Mouse (Mus musculus): ENCODE results near the gene Zfp74. TPM values are rescaled to one million over a fixed set of nuclear protein-coding genes. Genes with fewer than 3 reads are reported as not detected.

Zfp74 gene
- polyA plus RNA-seq, 1 experiment = 17.3 TPM

DNA sequence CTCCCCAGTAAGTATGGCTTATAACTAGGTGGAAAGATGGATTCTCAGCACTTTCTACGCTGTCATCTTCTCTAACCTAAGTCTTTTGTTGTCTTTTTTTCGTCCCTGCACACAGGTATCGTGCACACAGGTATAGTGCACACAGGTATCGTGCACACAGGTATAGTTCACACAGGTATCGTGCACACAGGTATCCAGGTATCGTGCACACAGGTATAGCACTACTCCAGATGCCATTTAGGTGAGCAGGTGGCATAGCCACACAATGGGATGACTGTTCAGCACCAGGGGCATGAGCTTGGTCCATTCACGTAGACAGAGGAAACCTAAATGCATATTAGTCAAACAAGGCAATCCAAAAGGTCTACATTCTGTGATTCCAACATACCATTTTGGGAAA, 63.4 kb downstream of the Zfp74 start:
- Histone ChIP-seq H3K27me3 (ENCODE audit: control insufficient read depth, insufficient read depth, low read length) (no peaks in the 10 kb centered on the region), H3K4me1 (ENCODE audit: control insufficient read depth, insufficient read depth, low read length) (no peaks in the 10 kb centered on the region), H3K4me3 (replicated peaks; ENCODE audit: insufficient read depth, low read depth, low read length) (no peak overlapping the region), H3K27ac (ENCODE audit: insufficient read depth, low read length) (no peak overlapping the region)
- 98% methylated on average over 7 of the region's 7 CpGs for WGBS
- TF ChIP-seq POLR2A (IDR thresholded peaks at IDR 0.05; ENCODE audit: borderline replicate concordance, insufficient read depth, low read length) (no peak), CTCF (IDR thresholded peaks at IDR 0.05; ENCODE audit: borderline replicate concordance, insufficient read depth, low read depth, low read length) (no peak)
- no peak for DNase-seq

DNA sequence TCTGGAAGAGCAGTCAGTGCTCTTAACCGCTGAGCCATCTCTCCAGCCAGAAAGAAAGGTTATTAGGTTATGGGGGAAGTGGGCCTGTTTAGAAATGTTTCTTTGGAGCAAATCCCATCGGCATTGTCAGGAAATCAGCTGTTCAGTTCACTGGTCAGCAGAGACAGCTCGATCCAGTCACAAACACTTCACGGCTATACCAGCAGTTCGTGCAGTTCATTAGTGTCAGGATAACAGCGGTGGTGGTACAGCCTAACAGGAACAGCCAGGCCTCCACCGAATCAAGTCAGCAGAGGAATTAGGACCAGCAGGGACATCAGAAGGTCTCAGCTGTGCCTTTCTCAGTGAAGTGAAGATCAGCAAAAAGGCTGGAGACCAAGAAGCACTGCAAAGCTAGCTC, 73.0 kb downstream of the Zfp74 start:
- TF ChIP-seq CTCF (IDR thresholded peaks at IDR 0.05; ENCODE audit: borderline replicate concordance, insufficient read depth, low read depth, low read length) = no peak
- TF ChIP-seq POLR2A (IDR thresholded peaks at IDR 0.05; ENCODE audit: borderline replicate concordance, insufficient read depth, low read length) = no peak
- Histone ChIP-seq H3K27ac (ENCODE audit: insufficient read depth, low read length) (no peak overlapping the region), H3K4me3 (replicated peaks; ENCODE audit: insufficient read depth, low read depth, low read length) (no peak overlapping the region), H3K27me3 (ENCODE audit: control insufficient read depth, insufficient read depth, low read length) (no peaks in the 10 kb centered on the region), H3K4me1 (ENCODE audit: control insufficient read depth, insufficient read depth, low read length) (no peaks in the 10 kb centered on the region)
- DNase-seq = no peak
- WGBS = 87% methylated on average over 7 of the region's 7 CpGs

Other genes with a start within 250 kb of the Zfp74 start
- not detected in 2 replicates for gene Catsperg2, start 227.1 kb downstream of the Zfp74 start, polyA plus RNA-seq (2012; rRNA removed)
- 11.1 and 12.3 TPM in 2 replicates for gene Zfp84, start 185.5 kb downstream of the Zfp74 start, polyA plus RNA-seq (2012; rRNA removed)
- gene Zfp30, start 170.1 kb downstream of the Zfp74 start, polyA plus RNA-seq (2012; rRNA removed) = 9.8 and 10.4 TPM in 2 replicates
- 10.7 and 11.1 TPM in 2 replicates for gene Zfp790, start 138.0 kb downstream of the Zfp74 start, polyA plus RNA-seq (2012; rRNA removed)
- gene Zfp940, start 100.4 kb downstream of the Zfp74 start, polyA plus RNA-seq (2012; rRNA removed) = 10.6 and 10.8 TPM in 2 replicates
- 12.7 and 13.6 TPM in 2 replicates for gene Zfp420, start 94.1 kb downstream of the Zfp74 start, polyA plus RNA-seq (2012; rRNA removed)
- gene Zfp27, start 47.5 kb downstream of the Zfp74 start, polyA plus RNA-seq (2012; rRNA removed) = 13.7 and 14.4 TPM in 2 replicates
- gene Zfp383, start 45.9 kb downstream of the Zfp74 start, polyA plus RNA-seq (2012; rRNA removed) = 13.4 and 14.0 TPM in 2 replicates
- gene Zfp568, start 29.9 kb upstream of the Zfp74 start, polyA plus RNA-seq (2012; rRNA removed) = 3.3 and 4.2 TPM in 2 replicates
- gene Zfp14, start 97.3 kb upstream of the Zfp74 start, polyA plus RNA-seq (2012; rRNA removed) = 14.8 and 18.3 TPM in 2 replicates
- 2.7 and 2.9 TPM in 2 replicates for gene Zfp82, start 118.8 kb upstream of the Zfp74 start, polyA plus RNA-seq (2012; rRNA removed)
- 0.27 and 0.65 TPM in 2 replicates for gene Gm26920, start 136.3 kb upstream of the Zfp74 start, polyA plus RNA-seq (2012; rRNA removed)
- gene Zfp566, start 136.4 kb upstream of the Zfp74 start, polyA plus RNA-seq (2012; rRNA removed) = 5.5 and 6.1 TPM in 2 replicates
- gene Zfp260, start 140.7 kb upstream of the Zfp74 start, polyA plus RNA-seq (2012; rRNA removed) = 46.3 and 46.6 TPM in 2 replicates
- gene Zfp382, start 167.9 kb upstream of the Zfp74 start, polyA plus RNA-seq (2012; rRNA removed) = 7.1 and 8.3 TPM in 2 replicates
- gene Zfp146, start 215.7 kb upstream of the Zfp74 start, polyA plus RNA-seq (2012; rRNA removed) = 37.6 and 38.0 TPM in 2 replicates
- 24.7 and 32.0 TPM in 2 replicates for gene Cox7a1, start 230.1 kb upstream of the Zfp74 start, polyA plus RNA-seq (2012; rRNA removed)
- gene Capns1, start 244.7 kb upstream of the Zfp74 start, polyA plus RNA-seq (2012; rRNA removed) = 463 and 475 TPM in 2 replicates

Measured in cerebellum, adult 2 months (tissue).